Mouse (Mus musculus) liver, embryonic 14.5 days (tissue): ENCODE measurements around the gene Tbc1d25.

Experiments
- CTCF ChIP-seq: IDR thresholded peaks from 2 replicates; pipeline ENCODE4 v1.5.1; 2016; ENCODE audit warnings: antibody characterized with exemption, low read depth, control low read depth
- EP300 ChIP-seq: IDR thresholded peaks from 2 replicates; pipeline ENCODE4 v1.6.1; 2016; ENCODE audit warnings: antibody characterized with exemption, low read depth

DNA sequence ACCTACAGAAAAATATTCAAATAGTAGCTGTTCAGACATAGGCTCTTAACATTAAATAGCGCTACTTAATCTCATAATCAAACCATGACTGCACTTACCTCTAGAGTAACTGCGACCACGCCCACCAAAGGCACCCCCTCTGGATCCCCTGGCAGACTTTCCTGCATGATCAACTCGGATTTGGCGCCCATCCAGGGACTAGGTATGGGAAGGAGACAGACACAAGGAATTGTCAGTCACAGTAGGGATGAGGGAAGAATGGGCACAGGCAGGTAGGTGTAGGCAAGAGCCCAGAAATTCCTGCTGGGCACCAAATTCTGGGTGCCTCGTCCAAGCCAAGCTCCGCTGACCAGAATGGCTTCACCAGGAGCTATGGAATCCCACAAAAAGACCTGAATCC lies 32.2 kb downstream of the Tbc1d25 start:
- TF ChIP-seq EP300 (no peak), CTCF (no peak)
